Mouse (Mus musculus): ENCODE measurements around the gene Lexm. TPM values are rescaled to one million over a fixed set of nuclear protein-coding genes. Genes with fewer than 3 reads are reported as not detected.

Gene Lexm
- polyA plus RNA-seq, 1 experiment from 2014 or later, result not detected

GRCm38 (mm10) chr4:106644218-106644610, 27.2 kb upstream of the Lexm start:
- Histone ChIP-seq H3K9ac (replicated peaks) (no peak overlapping the region), H3K36me3 (no peaks in the 10 kb centered on the region), H3K9me3 (replicated peaks) (no peaks in the 10 kb centered on the region), H3K4me1 (peaks cover 12% of the 10 kb centered on the region), H3K4me2 (no peak overlapping the region), H3K27me3 (replicated peaks) (0 out of 2 replicates have a peak, but pooled peaks cover 10% of the 10 kb centered on the region), H3K27ac (replicated peaks) (0 out of 2 replicates have a peak overlapping the region, but pooled peaks have one; percentile 33), H3K4me3 (replicated peaks) (no peak overlapping the region)
- no peak for ATAC-seq (ENCODE audit: low FRiP score)
- WGBS, result 74% methylated on average over 6 of the region's 6 CpGs

GRCm38 (mm10) chr4:106643483-106644217, 26.6 kb upstream of the Lexm start:
- Histone ChIP-seq H3K4me1 (peaks cover 12% of the 10 kb centered on the region), H3K9me3 (replicated peaks) (no peaks in the 10 kb centered on the region), H3K9ac (replicated peaks) (no peak overlapping the region), H3K4me2 (no peak overlapping the region), H3K27ac (replicated peaks) (peak overlapping the region; percentile 33; the same call in 1 of the 2 replicates), H3K27me3 (replicated peaks) (0 out of 2 replicates have a peak, but pooled peaks cover 6% of the 10 kb centered on the region), H3K36me3 (no peaks in the 10 kb centered on the region), H3K4me3 (replicated peaks) (no peak overlapping the region)
- WGBS, result 30% methylated on average over 8 of the region's 8 CpGs
- peak; percentile 27; the same call in 1 of the 2 replicates for ATAC-seq (ENCODE audit: low FRiP score)

DNA sequence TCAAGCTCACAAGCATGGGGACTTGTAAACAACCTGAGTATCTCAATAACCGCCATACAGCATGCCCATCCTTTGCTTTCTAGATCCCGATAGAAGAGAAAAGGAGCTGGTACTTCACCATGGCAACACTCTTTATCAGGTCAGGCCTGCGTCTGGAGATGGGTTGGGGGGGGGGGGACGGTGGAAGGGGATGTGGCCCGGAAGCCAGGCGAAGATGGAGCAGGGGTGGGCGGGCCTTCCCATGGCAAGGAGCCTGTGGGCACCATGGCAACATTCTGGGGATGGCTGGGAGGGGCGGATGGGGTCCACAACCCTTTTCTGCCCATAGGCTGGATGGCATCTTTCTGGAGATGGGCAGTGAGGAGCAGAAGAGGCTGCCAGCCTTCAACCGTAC, 17.0 kb upstream of the Lexm start:
- Histone ChIP-seq H3K4me3 (replicated peaks) (no peak overlapping the region), H3K36me3 (no peaks in the 10 kb centered on the region), H3K27ac (replicated peaks) (peak overlapping the region; percentile 86), H3K4me1 (peaks cover 54% of the 10 kb centered on the region), H3K9ac (replicated peaks) (no peak overlapping the region), H3K9me3 (replicated peaks) (no peaks in the 10 kb centered on the region), H3K4me2 (peak overlapping the region; percentile 30), H3K27me3 (replicated peaks) (no peaks in the 10 kb centered on the region)
- WGBS, result 26% methylated on average over 9 of the region's 9 CpGs
- ATAC-seq (ENCODE audit: low FRiP score), result peak; percentile 6; the same call in 1 of the 2 replicates

- peak overlapping the region; percentile 30 for H3K4me2 ChIP-seq
- H3K27ac ChIP-seq (replicated peaks), result peak overlapping the region; percentile 86
- 0 out of 2 replicates have a peak overlapping the region, but pooled peaks have one; percentile 10 for H3K9ac ChIP-seq (replicated peaks)
- H3K4me3 ChIP-seq (replicated peaks), result no peak overlapping the region
- peak; percentile 60 for ATAC-seq (ENCODE audit: low FRiP score)
- 20% methylated on average over 8 of the region's 8 CpGs for WGBS
- H3K27me3 ChIP-seq (replicated peaks), result no peaks in the 10 kb centered on the region
- no peaks in the 10 kb centered on the region for H3K36me3 ChIP-seq
- H3K4me1 ChIP-seq, result peaks cover 57% of the 10 kb centered on the region
- H3K9me3 ChIP-seq (replicated peaks), result no peaks in the 10 kb centered on the region
These were observed 16.4 kb upstream of the Lexm start for GRCm38 (mm10) chr4:106633281-106634085.

DNA sequence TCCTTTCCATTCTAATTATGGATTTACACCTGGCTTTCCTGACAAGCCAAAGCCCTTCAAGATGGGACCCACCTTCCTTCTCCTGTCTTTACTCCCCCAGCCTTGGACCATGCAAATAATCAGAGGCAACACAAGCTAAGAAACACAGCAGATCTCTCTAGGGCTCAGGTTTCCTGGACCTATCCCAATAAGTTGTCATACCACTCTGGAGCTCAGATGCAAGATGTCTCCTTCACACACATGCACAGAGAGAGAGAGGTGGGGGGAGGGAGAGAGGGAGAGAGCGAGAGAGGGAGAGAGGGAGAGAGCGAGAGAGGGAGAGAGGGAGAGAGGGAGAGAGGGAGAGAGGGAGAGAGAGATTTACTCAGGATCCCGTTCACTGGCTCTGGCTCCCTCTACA, 15.3 kb upstream of the Lexm start:
- no peaks in the 10 kb centered on the region for H3K27me3 ChIP-seq (replicated peaks)
- no peak overlapping the region for H3K9ac ChIP-seq (replicated peaks)
- no peak for ATAC-seq (ENCODE audit: low FRiP score)
- 78% methylated on average over 1 of the region's 3 CpGs for WGBS
- no peaks in the 10 kb centered on the region for H3K9me3 ChIP-seq (replicated peaks)
- H3K36me3 ChIP-seq, result no peaks in the 10 kb centered on the region
- H3K4me1 ChIP-seq, result peaks cover 60% of the 10 kb centered on the region
- no peak overlapping the region for H3K4me2 ChIP-seq
- H3K27ac ChIP-seq (replicated peaks), result peak overlapping the region; percentile 86
- H3K4me3 ChIP-seq (replicated peaks), result no peak overlapping the region

DNA sequence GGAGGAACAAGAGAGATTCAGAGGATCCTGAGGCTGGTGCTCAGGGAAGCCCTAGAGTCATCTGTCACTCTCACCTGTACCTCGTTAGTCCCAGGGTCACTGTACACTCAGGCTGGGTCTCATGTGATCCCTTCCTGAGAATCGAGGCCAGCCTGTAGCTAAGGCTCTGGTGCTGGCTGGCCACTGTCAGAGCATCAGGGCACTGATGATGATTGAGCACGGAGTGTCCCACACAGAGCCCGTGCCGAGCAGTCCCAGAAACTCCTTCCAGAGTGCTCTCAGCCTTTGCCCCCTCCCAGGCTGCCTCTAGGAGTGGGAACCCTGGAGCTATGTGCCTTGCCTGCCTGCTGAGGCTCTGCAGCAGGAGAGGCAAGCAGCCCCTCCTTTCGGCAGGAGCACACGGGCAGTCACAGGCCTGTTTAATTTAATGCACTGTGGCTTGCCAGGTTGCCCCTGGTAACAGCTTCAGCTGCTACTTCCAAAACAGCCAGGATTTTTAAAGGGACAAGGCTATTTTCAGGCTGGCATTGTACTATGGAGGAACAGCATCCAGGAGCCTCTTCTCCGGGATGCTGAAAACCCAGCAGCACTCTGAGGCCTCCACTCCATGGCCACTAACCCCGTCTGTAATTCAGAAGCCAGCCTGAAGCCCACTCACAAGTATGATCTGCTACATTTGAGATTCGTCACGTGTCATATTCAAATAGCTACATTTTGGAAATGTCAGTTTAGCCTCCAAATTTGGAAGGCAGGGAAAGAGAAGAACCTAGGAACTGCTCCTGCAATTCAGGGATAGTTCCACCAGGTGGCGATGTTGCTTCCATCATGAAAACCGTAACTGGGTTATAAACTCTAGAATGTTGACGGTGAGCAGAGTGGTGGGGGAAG, 13.5 kb upstream of the Lexm start:
- peak overlapping the region; percentile 86 for H3K27ac ChIP-seq (replicated peaks)
- no peak overlapping the region for H3K4me3 ChIP-seq (replicated peaks)
- no peaks in the 10 kb centered on the region for H3K27me3 ChIP-seq (replicated peaks)
- WGBS, result 8% methylated on average over 14 of the region's 14 CpGs
- H3K9ac ChIP-seq (replicated peaks), result peak overlapping the region; percentile 36; the same call in 1 of the 2 replicates
- H3K4me1 ChIP-seq, result peaks cover 68% of the 10 kb centered on the region
- ATAC-seq (ENCODE audit: low FRiP score), result peak; percentile 75
- peak overlapping the region; percentile 27; the same call in 1 of the 2 replicates for H3K4me2 ChIP-seq
- no peaks in the 10 kb centered on the region for H3K9me3 ChIP-seq (replicated peaks)
- no peaks in the 10 kb centered on the region for H3K36me3 ChIP-seq

- H3K4me1 ChIP-seq, result peaks cover 64% of the 10 kb centered on the region
These were observed 12.3 kb upstream of the Lexm start for GRCm38 (mm10) chr4:106629374-106629773.

DNA sequence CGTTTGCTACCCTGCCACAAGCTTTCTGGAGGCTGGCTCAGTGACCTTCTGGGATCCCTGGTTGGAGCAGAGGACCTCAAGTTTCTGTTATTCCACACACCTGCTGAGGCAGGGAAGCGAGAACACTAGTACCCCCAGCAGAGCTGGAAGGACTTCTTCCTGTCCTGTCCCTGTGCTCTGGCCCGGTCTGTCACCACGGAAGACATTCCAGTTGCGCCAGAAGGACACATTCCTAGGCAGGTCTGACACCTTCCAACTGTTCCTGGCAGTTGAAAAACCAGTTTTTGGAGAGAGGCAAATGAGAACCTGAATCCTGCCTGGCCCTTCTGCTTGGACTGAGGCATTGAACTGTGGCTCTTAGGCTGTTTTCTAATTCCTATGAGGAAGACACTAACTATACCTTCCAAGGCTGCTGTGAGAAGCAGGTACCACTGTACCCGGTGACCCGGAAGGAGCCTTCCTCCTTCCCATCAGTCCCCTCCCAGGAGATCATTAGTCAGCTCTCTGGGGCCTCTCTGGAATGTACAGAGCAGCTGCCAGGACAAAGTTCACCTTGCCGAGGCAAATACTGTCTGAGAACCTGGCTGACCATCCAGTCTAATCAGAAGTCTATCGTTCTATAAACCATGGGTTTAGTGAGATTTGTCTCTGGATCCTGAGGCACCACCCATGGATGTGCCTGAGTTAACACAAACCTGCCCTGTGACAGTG, 11.8 kb upstream of the Lexm start:
- Histone ChIP-seq H3K4me1 (peaks cover 58% of the 10 kb centered on the region), H3K36me3 (no peaks in the 10 kb centered on the region), H3K27ac (replicated peaks) (no peak overlapping the region), H3K4me2 (no peak overlapping the region), H3K9ac (replicated peaks) (no peak overlapping the region), H3K9me3 (replicated peaks) (no peaks in the 10 kb centered on the region), H3K4me3 (replicated peaks) (no peak overlapping the region), H3K27me3 (replicated peaks) (peaks cover 13% of the 10 kb centered on the region)
- ATAC-seq (ENCODE audit: low FRiP score), result no peak
- WGBS, result 63% methylated on average over 9 of the region's 9 CpGs

More at GRCm38 (mm10) chr4:106629374-106629773, 12.3 kb upstream of the Lexm start:
- Histone ChIP-seq H3K4me2 (no peak overlapping the region), H3K27me3 (replicated peaks) (peaks cover 7% of the 10 kb centered on the region; the same call in 1 of the 2 replicates), H3K4me3 (replicated peaks) (no peak overlapping the region), H3K36me3 (no peaks in the 10 kb centered on the region), H3K9ac (replicated peaks) (no peak overlapping the region), H3K9me3 (replicated peaks) (no peaks in the 10 kb centered on the region), H3K27ac (replicated peaks) (no peak overlapping the region)
- no peak for ATAC-seq (ENCODE audit: low FRiP score)
- 72% methylated on average over 5 of the region's 5 CpGs for WGBS

DNA sequence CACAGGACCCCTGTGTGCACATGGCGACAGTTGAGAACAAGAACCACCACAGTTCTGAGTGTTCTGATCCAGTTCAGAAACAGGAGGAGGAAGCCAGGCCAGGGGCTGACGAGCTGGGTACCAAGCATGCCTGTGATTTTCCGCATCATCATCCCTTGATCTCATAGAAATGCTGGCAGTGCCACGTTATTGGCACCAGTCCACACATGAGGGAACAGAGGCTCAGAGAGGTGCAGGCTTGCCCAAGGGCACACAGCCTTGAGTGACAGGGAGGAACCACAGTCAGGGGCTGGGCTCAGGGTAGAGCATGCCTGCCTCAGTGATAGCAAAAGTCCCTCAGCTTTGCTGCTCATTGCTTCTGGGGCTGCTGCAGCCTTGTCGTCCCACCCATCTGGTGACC, 10.8 kb upstream of the Lexm start:
- Histone ChIP-seq H3K9ac (replicated peaks) (no peak overlapping the region), H3K4me1 (peaks cover 51% of the 10 kb centered on the region), H3K4me3 (replicated peaks) (no peak overlapping the region), H3K27ac (replicated peaks) (no peak overlapping the region), H3K9me3 (replicated peaks) (no peaks in the 10 kb centered on the region), H3K4me2 (no peak overlapping the region), H3K36me3 (no peaks in the 10 kb centered on the region), H3K27me3 (replicated peaks) (peaks cover 23% of the 10 kb centered on the region)
- WGBS, result 71% methylated on average over 5 of the region's 5 CpGs
- ATAC-seq (ENCODE audit: low FRiP score), result no peak

- ATAC-seq (ENCODE audit: low FRiP score), result no peak
- no peak overlapping the region for H3K27ac ChIP-seq (replicated peaks)
- H3K4me2 ChIP-seq, result no peak overlapping the region
- H3K4me3 ChIP-seq (replicated peaks), result no peak overlapping the region
- H3K4me1 ChIP-seq, result peaks cover 28% of the 10 kb centered on the region
- H3K36me3 ChIP-seq, result no peaks in the 10 kb centered on the region
- H3K27me3 ChIP-seq (replicated peaks), result peaks cover 39% of the 10 kb centered on the region
- H3K9ac ChIP-seq (replicated peaks), result no peak overlapping the region
- 87% methylated on average over 10 of the region's 10 CpGs for WGBS
- no peaks in the 10 kb centered on the region for H3K9me3 ChIP-seq (replicated peaks)
These were observed 7.2 kb upstream of the Lexm start for GRCm38 (mm10) chr4:106624271-106624670.

All from neural tube, embryonic 15.5 days (tissue).